Mouse (Mus musculus) sigmoid colon, adult 10 weeks (tissue): ENCODE measurements around the gene Cd300ld4. TPM values are rescaled to one million over a fixed set of nuclear protein-coding genes. Genes with fewer than 3 reads are reported as not detected.

Experiments used
- polyA plus RNA-seq: library from polyadenylated mRNA; stranded (reverse); fragments of 350-450 nt; fragmentation: Illumina TruSeq; extraction: RNeasy Lipid Tissue Mini Kit (QIAGEN cat#74804); gene quantifications from one replicate; pipeline ENCODE4 v1.2.3, GENCODE M21; 2014; ENCODE audit warnings: low read depth, low replicate concordance

The Cd300ld4 gene
- polyA plus RNA-seq = not detected

GRCm38 (mm10) chr11:115026912-115027311 is at the start of gene Cd300ld4:
Gene Cd300ld4 (minus strand): TSS chr11:115027012.

GRCm38 (mm10) chr11:115062077-115062476 is 35.3 kb upstream of the Cd300ld4 start, which contains the start of gene Cd300e:
Gene Cd300e (minus strand): TSS chr11:115062177.

GRCm38 (mm10) chr11:115048259-115048658 is 21.4 kb upstream of the Cd300ld4 start, which contains the start of gene Cd300ld3:
Gene Cd300ld3 (minus strand): TSS chr11:115048409.

GRCm38 (mm10) chr11:115037669-115038068 is 10.9 kb upstream of the Cd300ld4 start, which contains the start of gene Cd300ld5:
Gene Cd300ld5 (minus strand): TSS chr11:115037769.

GRCm38 (mm10) chr11:115016093-115016492 is 10.7 kb downstream of the Cd300ld4 start, which contains the start of gene Cd300ld2:
Gene Cd300ld2 (minus strand): TSS chr11:115016193.

GRCm38 (mm10) chr11:115001474-115002040 is 25.3 kb downstream of the Cd300ld4 start, which contains the start of gene Cd300c2:
Gene Cd300c2 (minus strand): TSS chr11:115001880.

GRCm38 (mm10) chr11:114989793-114990192 is 37.0 kb downstream of the Cd300ld4 start, which contains the start of gene Cd300ld:
Gene Cd300ld (minus strand): TSS chr11:114989922.

Other genes starting within 250 kb of the Cd300ld4 start
- gene Btbd17, start 231.1 kb downstream of the Cd300ld4 start, polyA plus RNA-seq = not detected
- not detected for gene Gpr142, start 228.1 kb downstream of the Cd300ld4 start, polyA plus RNA-seq
- 0.22 TPM for gene Gprc5c, start 175.9 kb downstream of the Cd300ld4 start, polyA plus RNA-seq
- gene Cd300a, start 137.0 kb downstream of the Cd300ld4 start, polyA plus RNA-seq = 0.76 TPM
- gene Cd300lb, start 92.6 kb downstream of the Cd300ld4 start, polyA plus RNA-seq = 0.73 TPM
- not detected for gene Cd300c, start 57.9 kb downstream of the Cd300ld4 start, polyA plus RNA-seq
- 2.2 TPM for gene Cd300ld, start 37.1 kb downstream of the Cd300ld4 start, polyA plus RNA-seq
- gene Cd300c2, start 25.1 kb downstream of the Cd300ld4 start, polyA plus RNA-seq = 0.82 TPM
- gene Cd300ld2, start 10.8 kb downstream of the Cd300ld4 start, polyA plus RNA-seq = not detected
- 1.5 TPM for gene Cd300ld5, start 10.8 kb upstream of the Cd300ld4 start, polyA plus RNA-seq
- gene Cd300ld3, start 21.4 kb upstream of the Cd300ld4 start, polyA plus RNA-seq = 1.5 TPM
- gene Cd300e, start 35.2 kb upstream of the Cd300ld4 start, polyA plus RNA-seq = 2.1 TPM
- gene Rab37, start 64.4 kb upstream of the Cd300ld4 start, polyA plus RNA-seq = 2.7 TPM
- 1.5 TPM for gene Cd300lf, start 107.0 kb upstream of the Cd300ld4 start, polyA plus RNA-seq
- 29.7 TPM for gene Slc9a3r1, start 136.3 kb upstream of the Cd300ld4 start, polyA plus RNA-seq
- 0.50 TPM for gene Tmem104, start 160.5 kb upstream of the Cd300ld4 start, polyA plus RNA-seq
- 1.3 TPM for gene Nat9, start 160.8 kb upstream of the Cd300ld4 start, polyA plus RNA-seq
- not detected for gene Grin2c, start 240.2 kb upstream of the Cd300ld4 start, polyA plus RNA-seq